Mouse (Mus musculus) liver, embryonic 14 days (tissue): ENCODE measurements around the gene Fcor. TPM values are rescaled to one million over a fixed set of nuclear protein-coding genes. Genes with fewer than 3 reads are reported as not detected.

Experiments used
- polyA plus RNA-seq: library from polyadenylated mRNA; depleted of rRNA; stranded (reverse); fragments of >200 nt; gene quantifications from 2 replicates; pipeline ENCODE4 v1.2.3, GENCODE M21; 2012; rRNA removed

The Fcor gene
- 1.7 and 2.2 TPM in 2 replicates for polyA plus RNA-seq

DNA sequence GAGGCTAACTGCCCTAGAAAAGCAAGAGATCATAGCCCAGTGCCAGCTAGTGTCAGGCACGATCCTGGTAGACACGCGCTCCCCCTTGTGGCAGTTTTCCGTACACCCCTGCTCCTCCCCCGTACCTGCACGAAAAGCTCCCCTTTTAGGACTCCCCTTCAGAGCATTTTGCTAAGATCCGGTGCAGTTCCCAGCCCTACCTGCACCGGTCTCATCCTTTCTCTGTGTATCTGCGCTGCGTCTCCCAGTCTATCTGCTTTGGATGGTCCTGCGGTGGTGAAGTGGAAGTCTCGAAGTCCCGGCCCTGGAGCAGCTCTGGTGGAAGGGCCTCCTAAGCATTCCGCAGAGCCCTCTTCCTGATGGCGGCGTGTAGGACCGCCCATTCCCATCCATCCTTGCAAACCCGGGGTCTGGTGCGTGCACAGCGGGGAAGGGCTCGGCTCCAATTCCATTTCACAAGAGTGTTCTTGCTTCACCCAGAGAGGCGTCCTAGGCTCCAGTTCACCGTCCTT, at the start of gene Fcor:
TSS of gene Fcor (minus strand) at position 383 of the 512 bp plus-strand sequence.

DNA sequence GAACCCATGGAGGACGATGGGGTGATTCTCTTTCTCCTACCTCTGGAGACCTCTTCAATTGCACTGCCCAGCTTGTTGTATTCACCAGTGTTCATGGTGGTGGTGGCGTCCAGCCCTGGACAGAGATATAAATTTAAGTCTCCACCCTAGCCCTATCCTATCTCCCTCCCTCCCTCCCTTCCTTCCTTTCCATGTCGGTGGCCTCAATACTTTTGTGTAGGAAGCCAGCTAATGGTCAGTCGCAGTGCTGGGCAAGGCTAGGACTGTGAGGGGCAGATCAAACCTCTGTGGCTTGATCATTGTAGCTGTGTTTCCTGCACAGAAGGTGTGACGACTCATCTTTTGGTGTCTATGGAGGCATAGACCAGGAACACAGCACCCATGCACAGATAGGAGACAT, 48.4 kb upstream of the Fcor start, which contains the start of gene Clec4g:
TSS of gene Clec4g (minus strand) at position 101 of the 400 bp plus-strand sequence.

DNA sequence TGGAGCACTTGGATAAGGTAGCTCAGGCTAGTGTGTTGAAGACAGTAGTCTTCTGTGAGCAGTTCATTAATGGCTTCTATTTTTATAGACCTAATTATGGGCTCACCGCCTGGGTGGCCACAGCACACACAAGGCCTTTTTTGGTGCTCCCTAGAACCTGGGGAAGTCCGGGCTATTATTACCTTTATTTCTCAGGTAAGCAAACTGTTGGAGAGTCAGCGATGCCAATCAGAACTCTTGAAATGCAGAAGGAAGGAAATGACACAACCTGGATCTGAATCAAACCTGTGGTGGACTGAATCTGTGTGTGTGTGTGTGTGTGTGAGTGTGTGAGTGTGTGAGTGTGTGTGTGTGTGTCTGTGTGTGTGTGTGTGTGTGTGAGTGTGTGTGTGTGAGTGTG, 22.0 kb upstream of the Fcor start, which contains the start of gene Fcer2a:
TSS of gene Fcer2a (minus strand) at position 55 of the 400 bp plus-strand sequence.

DNA sequence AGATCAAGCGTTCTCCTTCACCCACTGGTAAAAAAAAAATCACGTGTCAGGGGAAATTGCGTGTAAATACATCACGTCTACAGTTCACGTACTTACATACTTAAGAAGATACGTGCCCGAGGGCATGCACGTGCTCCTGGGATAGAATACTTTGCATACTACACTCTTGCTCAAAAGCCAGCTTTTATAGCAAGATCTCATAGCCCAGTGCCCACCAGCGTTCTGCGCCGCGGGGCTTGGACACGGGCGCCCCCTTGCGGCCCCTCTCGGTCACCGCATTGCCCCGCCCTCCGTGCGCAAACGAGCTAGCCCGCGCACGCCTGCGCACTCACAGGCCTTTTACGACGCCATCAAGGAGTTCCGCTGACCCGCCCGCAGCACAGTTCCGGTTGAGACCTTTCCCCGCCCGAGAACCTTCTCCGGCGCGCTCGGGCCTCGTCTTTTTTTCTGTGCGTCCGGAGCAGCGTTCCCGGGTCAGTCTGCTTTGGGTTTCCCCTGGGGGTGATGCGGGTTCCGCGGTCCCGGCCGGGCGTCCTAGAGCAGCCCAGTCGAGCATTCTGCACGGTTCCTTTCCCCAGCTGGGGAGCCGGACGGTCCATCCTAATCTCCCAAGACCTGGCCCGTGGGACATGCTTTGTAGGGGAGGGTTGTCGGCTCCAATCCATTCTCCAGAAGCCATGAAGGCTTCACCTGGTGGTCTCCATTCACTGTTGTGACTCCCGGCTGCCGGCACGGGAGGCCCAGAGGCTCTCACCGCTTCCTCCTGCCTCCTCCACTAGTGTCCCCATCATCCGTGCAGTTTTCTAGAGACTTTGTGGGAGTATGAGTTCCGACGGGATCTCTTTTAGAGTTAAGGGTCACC, 4.2 kb upstream of the Fcor start, which contains the start of gene Trappc5:
TSS of gene Trappc5 (plus strand) at position 169 of the 862 bp plus-strand sequence.

DNA sequence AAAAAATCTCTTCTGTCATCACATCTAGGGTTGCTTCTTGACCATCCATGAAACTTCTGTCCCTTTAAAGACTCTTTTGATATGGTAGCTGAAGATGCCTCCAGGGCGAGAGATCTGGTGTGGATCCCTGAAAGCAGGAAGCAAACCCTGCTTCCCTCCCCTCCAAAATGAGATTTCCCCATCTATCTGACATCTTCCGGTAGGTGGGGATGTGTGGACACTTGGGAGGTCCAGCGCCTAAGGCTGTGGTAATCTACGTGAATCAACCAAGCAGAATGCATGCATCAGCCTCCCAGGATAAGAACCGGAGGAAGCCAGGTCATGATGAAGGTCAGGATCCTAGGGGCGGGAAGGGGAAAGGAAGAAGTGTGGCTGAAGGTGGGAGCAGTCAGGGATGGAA, 6.7 kb downstream of the Fcor start, which contains the start of gene Mcemp1:
TSS of gene Mcemp1 (plus strand) at position 248 of the 400 bp plus-strand sequence.

DNA sequence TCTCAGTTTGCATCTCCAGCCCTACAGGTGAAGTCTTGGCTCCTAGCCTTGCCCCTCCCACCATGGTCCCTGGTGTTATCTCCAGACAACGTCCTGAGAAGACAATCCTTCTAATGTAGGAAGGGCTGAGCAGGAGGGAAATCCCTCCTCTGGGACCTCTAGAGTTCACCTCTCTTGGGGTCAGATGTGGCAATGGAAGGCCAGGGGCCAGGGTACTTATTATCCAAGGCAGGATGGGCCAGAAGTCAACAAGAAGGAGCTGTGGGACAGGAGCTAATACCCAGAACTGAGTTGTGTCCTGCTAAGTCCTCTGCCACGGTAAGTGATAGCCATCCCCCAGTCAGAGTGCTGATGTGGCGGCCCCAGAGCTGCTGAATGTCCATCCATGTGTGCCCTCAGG, 16.6 kb downstream of the Fcor start, which contains the start of gene Retn:
TSS of gene Retn (plus strand) at position 245 of the 400 bp plus-strand sequence.

DNA sequence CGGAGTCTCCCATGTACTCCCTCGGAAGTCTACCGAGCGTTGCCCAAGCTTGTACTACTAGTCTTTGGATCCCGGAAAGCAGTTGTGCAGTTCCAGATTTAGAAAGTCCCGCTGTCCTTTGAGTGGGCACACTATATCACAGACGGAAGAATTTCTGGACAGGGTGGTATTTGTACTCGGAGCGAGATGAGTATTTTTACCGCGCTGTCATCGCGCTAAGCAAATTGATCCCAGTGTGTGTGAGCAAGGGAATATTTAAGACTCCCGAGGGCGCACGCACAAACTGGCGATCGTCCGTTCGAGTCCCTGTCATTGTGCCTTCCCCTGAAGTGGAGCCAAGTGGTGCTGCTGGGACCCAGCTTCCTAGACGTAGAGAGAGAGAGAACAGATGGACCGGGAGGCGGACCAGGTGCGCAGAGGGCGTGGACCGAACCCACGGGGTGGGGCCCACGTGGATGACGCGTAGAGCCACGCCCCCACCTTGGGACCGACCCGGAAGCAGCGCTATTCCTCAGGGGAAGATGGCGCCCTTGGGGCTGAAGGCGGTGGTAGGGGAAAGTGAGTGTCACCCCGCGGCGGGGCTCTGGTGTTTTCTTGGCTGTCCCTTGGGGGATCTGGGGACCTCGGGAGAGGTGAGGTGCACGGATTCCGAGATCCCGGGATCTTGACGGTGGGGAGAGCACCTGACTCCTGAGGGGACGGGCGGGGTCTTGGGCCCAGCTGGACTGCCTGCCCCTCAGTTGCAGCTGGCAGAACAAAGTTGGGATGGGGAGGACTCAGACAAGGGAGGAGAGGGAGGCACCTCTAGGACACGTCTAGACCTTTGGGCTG, 41.3 kb downstream of the Fcor start, which contains the start of gene Stxbp2:
TSS of gene Stxbp2 (plus strand) at position 309 of the 831 bp plus-strand sequence.

DNA sequence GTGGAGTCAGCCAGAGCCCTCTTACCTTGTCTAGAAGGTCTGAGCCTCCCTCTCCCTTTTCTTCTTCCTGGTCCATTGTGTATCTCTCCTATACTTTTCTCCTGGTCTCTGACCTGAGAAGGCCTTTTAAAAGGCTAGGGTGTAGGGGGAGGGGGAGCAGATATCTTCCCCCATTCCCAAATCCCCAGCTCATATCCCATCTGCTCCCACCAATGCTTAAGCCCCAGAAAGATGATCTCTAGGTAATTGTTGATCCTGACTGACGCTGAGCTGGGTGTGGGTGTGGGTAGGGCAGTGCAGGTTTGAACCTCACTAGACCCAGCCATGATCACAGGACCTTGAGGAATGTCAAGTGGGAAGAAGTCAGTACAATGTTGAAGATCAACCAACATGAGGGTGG, 46.7 kb downstream of the Fcor start, which contains the start of gene Pcp2:
TSS of gene Pcp2 (minus strand) at position 101 of the 400 bp plus-strand sequence.

DNA sequence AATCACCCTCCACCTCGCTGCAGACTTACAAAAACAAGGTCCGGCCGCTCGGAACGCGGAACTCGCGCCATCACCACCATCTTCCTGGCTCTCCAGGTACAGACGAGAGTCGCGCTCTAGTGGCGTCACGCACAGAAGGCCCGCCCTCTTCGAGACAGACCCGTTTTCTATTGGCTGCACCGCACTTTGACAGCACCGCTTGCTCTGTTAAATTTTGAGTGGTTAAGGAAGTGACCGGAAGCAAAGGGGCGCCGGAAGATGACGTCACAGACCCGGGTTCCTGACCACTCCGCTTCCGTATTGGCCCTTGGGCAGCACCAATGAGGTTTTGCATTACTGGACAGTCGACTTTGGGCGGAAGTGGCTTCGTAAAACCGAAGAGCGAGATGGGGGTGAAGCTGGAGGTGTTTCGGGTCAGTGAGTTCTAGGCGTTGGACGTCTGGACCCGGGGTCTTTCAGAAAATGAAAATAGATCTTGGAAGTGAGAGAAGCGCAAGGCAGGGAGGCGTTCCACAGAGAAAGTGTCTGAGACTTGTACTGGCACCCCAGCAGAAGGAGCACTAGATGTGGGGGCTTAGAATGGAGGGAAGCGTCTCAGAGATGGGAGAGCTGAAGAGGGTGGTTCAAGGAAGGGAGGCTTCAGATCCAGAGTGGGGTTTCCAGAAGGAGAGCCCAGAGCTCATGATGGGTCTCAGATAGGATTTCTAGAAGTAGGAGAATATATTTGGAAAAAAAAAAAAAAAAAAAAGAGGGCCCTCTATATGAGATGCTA, 50.8 kb downstream of the Fcor start, which contains the start of the genes Xab2 and Pet100:
TSS of gene Xab2 (minus strand) at position 118 of the 772 bp plus-strand sequence.
TSS of gene Pet100 (plus strand) at position 350 of the 772 bp plus-strand sequence.

Other genes starting within 250 kb of the Fcor start
- gene Pex11g, start 204.7 kb downstream of the Fcor start, polyA plus RNA-seq: 2.6 and 2.8 TPM in 2 replicates
- gene Tex45, start 201.5 kb downstream of the Fcor start, polyA plus RNA-seq: 0.02 TPM in 1 of 2 replicates, not detected in the other
- 4.3 and 4.4 TPM in 2 replicates for gene Zfp358, start 179.2 kb downstream of the Fcor start, polyA plus RNA-seq
- gene Mcoln1, start 171.9 kb downstream of the Fcor start, polyA plus RNA-seq: 23.0 and 25.9 TPM in 2 replicates
- 12.1 and 13.4 TPM in 2 replicates for gene Pnpla6, start 157.0 kb downstream of the Fcor start, polyA plus RNA-seq
- gene C330021F23Rik, start 104.4 kb downstream of the Fcor start, polyA plus RNA-seq: 2.6 and 3.3 TPM in 2 replicates
- 2.4 and 2.6 TPM in 2 replicates for gene Camsap3, start 85.1 kb downstream of the Fcor start, polyA plus RNA-seq
- gene Xab2, start 51.0 kb downstream of the Fcor start, polyA plus RNA-seq: 25.8 and 27.8 TPM in 2 replicates
- gene Pet100, start 50.8 kb downstream of the Fcor start, polyA plus RNA-seq: 32.5 and 36.6 TPM in 2 replicates
- gene Pcp2, start 46.8 kb downstream of the Fcor start, polyA plus RNA-seq: not detected in 2 replicates
- gene Stxbp2, start 41.4 kb downstream of the Fcor start, polyA plus RNA-seq: 46.1 and 55.2 TPM in 2 replicates
- 0.03 TPM in 1 of 2 replicates, not detected in the other for gene Retn, start 16.6 kb downstream of the Fcor start, polyA plus RNA-seq
- gene Mcemp1, start 6.6 kb downstream of the Fcor start, polyA plus RNA-seq: 1.2 and 1.8 TPM in 2 replicates
- 12.6 and 13.2 TPM in 2 replicates for gene Trappc5, start 3.9 kb upstream of the Fcor start, polyA plus RNA-seq
- gene Fcer2a, start 21.8 kb upstream of the Fcor start, polyA plus RNA-seq: not detected in 2 replicates
- gene Clec4g, start 48.3 kb upstream of the Fcor start, polyA plus RNA-seq: 3.0 and 3.5 TPM in 2 replicates
- gene Cd209a, start 76.6 kb upstream of the Fcor start, polyA plus RNA-seq: 0.06 and 0.07 TPM in 2 replicates
- not detected in 2 replicates for gene Cd209e, start 181.9 kb upstream of the Fcor start, polyA plus RNA-seq
- gene Cd209d, start 206.2 kb upstream of the Fcor start, polyA plus RNA-seq: not detected in 2 replicates